Mouse (Mus musculus) heart, embryonic 10.5 days (tissue): ENCODE results near the gene Hoxa7. TPM values are rescaled to one million over a fixed set of nuclear protein-coding genes. Genes with fewer than 3 reads are reported as not detected.

Experiments used
- DNase-seq: peaks from one replicate; pipeline ENCODE4 v3.0.0-alpha.2; 2017; ENCODE audit warnings: low spot score
- H3K27ac ChIP-seq: fragments of 300-500 bp; sonication (generic); 2 replicates; pipeline ENCODE4 v1.5.1; 2016; ENCODE audit warnings: mild to moderate bottlenecking
- H3K27me3 ChIP-seq: fragments of 300-500 bp; sonication (generic); 2 replicates; pipeline ENCODE4 v1.6.1; 2016; ENCODE audit warnings: mild to moderate bottlenecking; ENCODE audit not compliant: poor library complexity, insufficient read depth, severe bottlenecking
- H3K36me3 ChIP-seq: fragments of 300-500 bp; sonication (generic); 2 replicates; pipeline ENCODE4 v1.6.1; 2016; ENCODE audit warnings: mild to moderate bottlenecking, moderate library complexity
- H3K4me1 ChIP-seq: fragments of 300-500 bp; sonication (generic); 2 replicates; pipeline ENCODE4 v1.6.1; 2016; ENCODE audit warnings: mild to moderate bottlenecking
- H3K4me3 ChIP-seq: fragments of 300-500 bp; sonication (generic); 2 replicates; pipeline ENCODE4 v1.5.1; 2016; ENCODE audit warnings: mild to moderate bottlenecking, moderate library complexity
- H3K9me3 ChIP-seq: fragments of 300-500 bp; sonication (generic); 2 replicates; pipeline ENCODE4 v1.6.1; 2016; ENCODE audit warnings: mild to moderate bottlenecking, moderate library complexity
- WGBS: fragments of 180-500 bp; shearing (Covaris S2); methylation state at CpG from one replicate; pipeline ENCODE4 v1.1.7; 2016; 5-methylcytosine and 5-hydroxymethylcytosine counted together
- polyA plus RNA-seq: library from polyadenylated mRNA; unstranded; fragments of >200 nt; fragmentation: Nextera tagmentation; extraction: Ambion mirVana; gene quantifications from 2 replicates; pipeline ENCODE4 v1.2.1, GENCODE M21; 2016

The Hoxa7 gene
- polyA plus RNA-seq, 1 experiment from 2014 or later: 2.5 TPM

DNA sequence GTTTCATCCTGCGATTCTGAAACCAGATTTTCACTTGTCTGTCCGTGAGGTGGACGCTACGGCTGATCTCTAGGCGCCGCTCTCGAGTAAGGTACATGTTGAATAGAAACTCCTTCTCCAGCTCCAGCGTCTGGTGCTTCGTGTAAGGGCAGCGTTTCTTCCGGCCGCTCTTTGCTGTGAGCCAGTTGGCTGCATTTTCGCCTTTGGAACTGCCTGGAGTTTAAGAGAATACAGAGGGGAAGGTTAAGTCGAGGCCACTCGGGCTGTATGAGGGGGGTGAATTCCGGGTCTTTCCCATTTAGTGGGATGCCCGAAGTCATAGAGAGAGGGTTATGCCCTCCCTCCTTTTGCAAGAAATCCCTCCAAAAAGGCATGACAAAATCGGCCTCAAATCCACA is 10.9 kb upstream of the Hoxa7 start:
- no peaks in the 10 kb centered on the region for H3K9me3 ChIP-seq
- H3K36me3 ChIP-seq: no peaks in the 10 kb centered on the region
- H3K4me1 ChIP-seq: peaks cover 20% of the 10 kb centered on the region
- H3K27ac ChIP-seq: no peak overlapping the region
- peaks cover 99% of the 10 kb centered on the region for H3K27me3 ChIP-seq
- no peak for DNase-seq
- WGBS: under 1% methylated on average over 18 of the region's 18 CpGs
- H3K4me3 ChIP-seq: 0 out of 2 replicates have a peak overlapping the region, but pooled peaks have one; percentile 16

DNA sequence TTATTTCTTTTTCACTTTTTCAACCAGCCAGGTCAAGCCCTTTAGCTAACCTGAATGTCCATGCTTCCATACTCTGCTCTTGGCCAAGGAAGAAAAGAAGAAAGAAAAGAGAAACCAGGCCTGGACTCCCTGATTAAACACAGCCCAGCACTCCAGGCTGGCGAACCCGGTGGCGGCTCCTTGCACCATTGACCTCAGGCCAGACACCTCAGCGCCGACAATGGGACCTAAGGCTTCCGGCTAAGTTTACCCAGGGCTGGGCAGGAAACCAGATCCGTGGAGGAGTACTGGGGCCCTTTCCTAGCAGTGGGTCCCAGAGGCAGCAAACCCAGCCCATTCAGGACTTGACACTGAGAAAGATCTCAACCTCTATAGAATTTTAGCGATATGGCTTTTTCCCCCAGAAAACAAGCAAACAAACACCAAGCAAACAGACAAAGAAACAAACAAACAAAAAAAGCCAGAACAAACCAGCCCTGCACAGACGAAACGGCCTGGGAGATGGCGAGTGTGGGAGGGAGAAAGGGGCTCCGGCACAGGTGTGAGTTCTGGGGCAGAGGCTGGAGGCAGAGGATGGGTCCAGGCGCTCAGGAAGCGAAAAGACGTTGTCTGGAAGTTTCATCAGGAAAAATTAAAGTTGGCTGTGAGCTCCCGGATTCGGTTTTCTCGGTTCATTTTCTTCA is 10.4 kb upstream of the Hoxa7 start:
- WGBS: 1% methylated on average over 18 of the region's 18 CpGs
- Histone ChIP-seq H3K36me3 (no peaks in the 10 kb centered on the region), H3K9me3 (no peaks in the 10 kb centered on the region), H3K4me1 (peaks cover 20% of the 10 kb centered on the region), H3K27me3 (peaks cover 99% of the 10 kb centered on the region), H3K27ac (no peak overlapping the region), H3K4me3 (0 out of 2 replicates have a peak overlapping the region, but pooled peaks have one; percentile 0)
- no peak for DNase-seq

DNA sequence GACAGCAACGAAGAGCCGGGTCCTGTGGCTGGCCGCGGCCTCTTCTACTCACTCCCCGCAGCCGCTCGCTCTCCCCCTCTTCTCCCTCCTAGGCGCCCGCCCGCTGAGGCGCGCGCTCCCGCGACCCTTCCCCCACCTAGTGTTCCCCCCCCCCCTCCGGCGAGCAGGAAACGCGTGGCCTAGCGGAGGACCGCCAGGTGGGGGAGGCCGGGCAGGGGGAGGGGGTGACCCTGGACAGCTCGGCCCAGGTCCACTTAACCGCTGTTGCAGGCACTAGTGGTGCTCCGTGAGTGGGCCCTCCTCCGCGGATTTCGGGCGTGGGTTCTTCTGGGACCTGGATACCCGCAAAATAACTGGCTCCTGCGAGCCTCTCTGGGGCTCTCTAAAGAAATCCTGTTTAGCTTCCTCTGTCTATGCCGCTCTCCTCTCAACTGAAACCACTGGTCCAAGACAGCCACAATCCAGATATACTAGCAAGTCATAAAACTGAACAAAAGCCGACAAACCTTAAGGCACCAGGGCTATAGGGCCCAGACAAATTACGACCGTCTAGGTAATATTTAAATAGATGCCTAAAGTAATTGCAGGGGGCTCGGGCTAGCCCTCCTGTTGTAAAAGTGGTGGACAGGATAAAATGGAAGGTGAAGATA is 9.0 kb upstream of the Hoxa7 start, which contains the start of gene Hoxa9:
Gene Hoxa9, minus strand, starts transcription at position 574 of the 650 bp plus-strand sequence.
- Histone ChIP-seq H3K36me3 (no peaks in the 10 kb centered on the region), H3K9me3 (no peaks in the 10 kb centered on the region), H3K27me3 (peaks cover 99% of the 10 kb centered on the region), H3K4me3 (peak within 1 kb of the TSS; percentile 34), H3K27ac (no peak within 1 kb of the TSS), H3K4me1 (peaks cover 25% of the 10 kb centered on the region)
- 2% methylated on average over 34 of the region's 36 CpGs for WGBS
- DNase-seq: no peak

DNA sequence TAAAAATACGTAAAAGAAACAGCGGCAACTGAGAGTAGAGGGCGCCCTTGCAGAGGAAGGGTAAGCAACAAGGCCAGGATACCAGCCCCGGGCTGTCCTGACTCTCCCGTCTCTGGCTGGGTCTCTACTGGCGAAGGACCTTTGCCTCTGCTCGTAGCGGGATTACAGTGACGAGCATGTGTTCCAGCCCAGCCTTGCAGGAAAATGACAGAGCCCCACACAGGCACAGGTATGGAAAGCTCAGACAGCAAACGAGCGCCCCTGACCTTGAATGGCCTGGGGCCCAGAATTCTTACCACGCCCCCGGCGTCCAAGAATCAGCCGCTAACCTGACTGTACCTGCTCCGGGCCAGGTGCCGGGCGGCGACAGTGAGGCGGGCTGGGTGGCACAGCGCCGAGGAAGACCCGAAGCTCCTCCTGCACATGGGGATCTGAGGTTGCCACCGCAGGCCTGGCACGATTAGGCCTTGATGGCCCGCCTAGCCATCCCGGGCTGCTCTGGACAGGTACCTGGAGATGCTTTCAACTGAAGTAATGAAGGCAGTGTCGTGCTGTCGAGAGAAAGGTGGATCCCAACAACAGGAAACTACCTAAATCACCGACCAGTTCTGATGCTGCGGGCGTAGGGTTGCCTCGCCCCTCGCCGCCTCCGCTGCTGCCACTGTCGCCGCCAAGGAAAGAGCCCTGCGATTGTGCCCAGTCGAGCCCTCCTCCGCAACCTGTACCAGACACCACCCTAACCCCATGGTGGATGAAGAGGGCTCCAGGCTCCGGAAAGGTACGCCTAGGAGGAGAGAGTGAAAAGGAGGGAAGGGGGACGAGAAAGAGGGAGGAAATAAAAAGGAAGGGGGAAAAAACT is 8.1 kb upstream of the Hoxa7 start:
- DNase-seq: no peak
- Histone ChIP-seq H3K4me1 (peaks cover 26% of the 10 kb centered on the region), H3K4me3 (peak overlapping the region; percentile 34; the same call in 1 of the 2 replicates), H3K27ac (no peak overlapping the region), H3K36me3 (no peaks in the 10 kb centered on the region), H3K9me3 (no peaks in the 10 kb centered on the region), H3K27me3 (peaks cover 99% of the 10 kb centered on the region)
- 1% methylated on average over 44 of the region's 44 CpGs for WGBS

DNA sequence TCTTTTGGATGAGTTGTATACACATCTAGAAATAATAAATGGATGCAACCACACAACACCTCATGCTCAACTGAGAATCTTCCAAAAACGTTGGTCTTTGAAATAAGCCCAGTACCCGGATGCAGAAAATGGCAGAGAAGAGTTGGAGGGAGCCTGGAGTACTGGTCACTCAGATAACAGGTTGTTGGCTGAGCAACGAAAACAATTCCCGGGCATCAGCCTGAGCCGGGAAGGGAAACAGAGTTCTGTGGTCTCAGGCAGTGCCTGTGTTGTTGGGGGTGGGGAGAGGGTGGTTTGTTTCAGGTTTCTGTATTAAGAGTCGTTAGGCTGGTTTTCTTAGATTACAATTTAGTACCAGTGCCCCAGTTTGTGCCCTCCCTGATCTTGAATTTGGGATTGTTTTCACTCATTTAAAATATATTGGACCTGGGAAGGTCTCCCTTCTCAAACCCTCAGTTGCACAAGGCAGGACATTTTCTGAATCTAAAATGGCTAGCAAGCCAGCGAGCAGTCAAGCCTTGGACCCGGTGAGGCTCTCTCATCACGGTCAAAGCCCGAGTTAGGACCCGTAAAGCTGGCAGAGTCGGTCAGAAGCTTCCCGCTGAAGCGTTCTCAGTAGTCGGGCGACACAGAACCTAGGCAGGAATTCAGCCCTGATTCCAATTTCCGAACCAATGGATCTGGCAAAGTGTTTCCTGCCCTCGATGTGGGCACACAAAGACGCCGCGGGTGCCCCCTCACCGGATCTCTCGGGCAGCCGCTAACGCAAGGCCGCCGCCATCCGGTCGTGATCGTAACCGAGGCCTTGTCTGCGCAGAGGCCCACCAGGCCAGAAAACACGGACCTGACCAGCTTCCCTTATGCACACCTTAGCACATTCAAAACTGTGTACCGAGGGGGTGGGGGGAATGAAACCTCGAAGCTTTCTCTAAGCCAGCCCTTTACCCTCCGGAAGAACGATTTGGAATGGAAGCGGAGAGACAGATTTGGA is 7.1 kb upstream of the Hoxa7 start:
- whole genome bisulfite sequencing: 1% methylated on average over 38 of the region's 38 CpGs
- Histone ChIP-seq H3K36me3 (no peaks in the 10 kb centered on the region), H3K27me3 (peaks cover 99% of the 10 kb centered on the region), H3K27ac (no peak overlapping the region), H3K4me3 (0 out of 2 replicates have a peak overlapping the region, but pooled peaks have one; percentile 15), H3K9me3 (no peaks in the 10 kb centered on the region), H3K4me1 (peaks cover 18% of the 10 kb centered on the region)
- DNase-seq: no peak

DNA sequence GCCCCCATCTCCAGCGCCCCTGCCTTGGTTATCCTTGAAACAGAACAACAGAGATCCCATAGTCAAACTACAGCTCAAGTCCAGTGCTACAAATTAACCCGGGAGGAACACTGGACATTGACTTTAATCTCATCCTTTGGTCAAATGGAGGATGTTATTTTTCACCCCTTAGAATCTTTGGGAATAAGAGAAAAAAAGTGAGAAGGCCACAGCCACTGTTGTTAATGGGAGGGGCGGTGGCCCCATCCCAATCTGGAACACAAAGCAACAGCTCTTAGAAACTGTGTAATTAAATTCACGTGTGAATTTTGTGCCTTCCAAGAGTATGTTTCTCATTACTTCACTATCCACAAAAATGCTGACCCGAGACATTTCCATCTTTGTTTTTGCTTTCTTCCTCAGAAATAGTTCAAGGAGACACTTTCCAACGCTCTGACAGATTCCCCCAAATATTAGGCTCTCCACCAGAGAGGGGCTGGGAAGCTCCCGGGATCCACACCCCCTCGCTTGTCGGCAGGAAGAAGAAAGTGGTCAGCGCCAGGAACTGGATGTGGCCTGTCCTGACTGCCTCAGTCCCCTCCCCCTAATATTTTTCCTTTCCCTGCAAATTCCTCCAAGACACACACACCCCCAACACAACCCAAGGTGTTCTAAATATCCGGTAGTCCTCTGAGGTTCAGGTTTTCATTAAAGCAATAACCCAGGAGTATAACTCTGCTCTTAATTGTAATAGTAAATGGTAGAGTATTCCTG is 6.0 kb upstream of the Hoxa7 start:
- Histone ChIP-seq H3K4me1 (peaks cover 14% of the 10 kb centered on the region), H3K9me3 (no peaks in the 10 kb centered on the region), H3K27me3 (peaks cover 99% of the 10 kb centered on the region), H3K36me3 (no peaks in the 10 kb centered on the region), H3K27ac (no peak overlapping the region), H3K4me3 (no peak overlapping the region)
- 4% methylated on average over 11 of the region's 11 CpGs for whole genome bisulfite sequencing
- no peak for DNase-seq

DNA sequence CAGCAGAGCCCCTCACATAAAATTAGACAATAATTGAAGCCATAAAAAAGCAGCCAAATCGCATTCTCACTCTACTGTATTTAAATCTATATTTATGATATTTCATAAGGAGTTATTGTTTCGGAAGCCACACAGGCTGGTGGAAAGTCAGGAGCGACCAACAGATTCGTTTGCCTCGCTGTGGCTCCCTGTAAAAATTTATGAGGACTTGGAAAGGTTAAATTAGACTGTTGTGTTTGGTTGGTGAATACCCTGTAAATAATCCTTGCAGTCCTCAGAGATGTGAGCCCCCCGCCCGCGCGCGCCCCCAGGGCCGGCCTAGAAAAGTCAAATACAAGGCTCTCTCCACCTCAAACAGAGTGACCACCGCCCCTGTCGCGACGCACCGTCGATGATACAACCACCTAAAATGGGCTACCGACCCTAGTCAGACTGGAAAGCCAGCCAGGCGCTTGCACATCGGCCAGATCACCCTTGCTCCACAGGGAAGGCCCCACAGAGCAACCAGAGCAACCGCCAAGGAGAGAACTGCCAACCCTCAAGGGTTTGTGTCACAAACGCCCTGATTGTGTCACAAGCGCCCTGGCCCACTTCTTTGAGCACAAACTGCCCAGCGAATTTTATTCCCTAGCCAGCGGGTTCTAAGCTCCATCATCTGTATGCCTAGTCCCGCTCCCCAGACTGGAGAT is 5.1 kb upstream of the Hoxa7 start:
- Histone ChIP-seq H3K27me3 (peaks cover 99% of the 10 kb centered on the region), H3K4me3 (no peak overlapping the region), H3K4me1 (peaks cover 19% of the 10 kb centered on the region), H3K27ac (no peak overlapping the region), H3K36me3 (no peaks in the 10 kb centered on the region), H3K9me3 (no peaks in the 10 kb centered on the region)
- DNase-seq: no peak
- 4% methylated on average over 26 of the region's 26 CpGs for WGBS

DNA sequence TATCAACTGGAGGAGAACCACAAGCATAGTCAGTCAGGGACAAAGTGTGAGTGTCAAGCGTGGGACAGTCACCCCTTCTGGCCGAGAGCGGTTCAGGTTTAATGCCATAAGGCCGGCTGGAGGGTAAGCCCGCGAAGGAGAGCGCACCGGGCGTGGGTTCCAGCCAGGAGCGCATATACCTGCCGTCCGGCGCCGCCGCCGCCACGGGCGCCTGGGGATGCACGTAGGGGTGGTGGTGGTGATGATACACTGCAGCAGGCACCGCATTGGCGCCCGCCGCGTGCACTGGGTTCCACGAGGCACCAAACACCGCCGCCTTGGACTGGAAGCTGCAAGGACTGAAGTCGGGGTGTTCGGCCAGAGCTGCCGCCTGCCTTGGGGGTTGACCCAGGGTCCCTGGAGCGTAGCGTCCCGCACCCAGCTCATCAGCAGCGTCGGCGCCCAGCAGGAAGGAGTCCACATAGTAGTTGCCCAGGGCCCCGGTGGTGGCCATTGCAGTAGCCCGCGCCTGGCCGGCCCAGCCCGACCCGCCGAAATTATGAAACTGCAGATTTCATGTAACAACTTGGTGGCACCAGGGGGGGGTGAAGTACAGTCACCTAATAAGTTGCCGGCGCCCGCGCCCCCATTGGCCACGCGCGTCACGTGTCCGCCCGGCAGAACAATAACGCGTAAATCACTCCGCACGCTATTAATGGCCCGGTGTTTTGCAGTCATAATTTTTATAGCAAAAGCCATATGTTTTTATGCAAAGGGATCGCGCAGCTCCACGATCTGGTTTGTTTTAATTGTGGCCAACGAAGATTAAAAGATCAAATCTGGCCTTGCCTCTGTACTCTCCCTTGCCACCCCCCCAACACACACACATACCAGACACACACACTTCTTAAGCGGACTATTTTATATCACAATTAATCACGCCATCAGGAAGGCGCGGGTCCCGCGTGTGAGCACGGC is 4.2 kb upstream of the Hoxa7 start:
- 2% methylated on average over 69 of the region's 69 CpGs for WGBS
- H3K27me3 ChIP-seq: peaks cover 100% of the 10 kb centered on the region
- H3K4me3 ChIP-seq: peak overlapping the region; percentile 31; the same call in 1 of the 2 replicates
- no peaks in the 10 kb centered on the region for H3K9me3 ChIP-seq
- H3K4me1 ChIP-seq: peaks cover 25% of the 10 kb centered on the region
- H3K36me3 ChIP-seq: no peaks in the 10 kb centered on the region
- no peak for DNase-seq
- H3K27ac ChIP-seq: no peak overlapping the region

DNA sequence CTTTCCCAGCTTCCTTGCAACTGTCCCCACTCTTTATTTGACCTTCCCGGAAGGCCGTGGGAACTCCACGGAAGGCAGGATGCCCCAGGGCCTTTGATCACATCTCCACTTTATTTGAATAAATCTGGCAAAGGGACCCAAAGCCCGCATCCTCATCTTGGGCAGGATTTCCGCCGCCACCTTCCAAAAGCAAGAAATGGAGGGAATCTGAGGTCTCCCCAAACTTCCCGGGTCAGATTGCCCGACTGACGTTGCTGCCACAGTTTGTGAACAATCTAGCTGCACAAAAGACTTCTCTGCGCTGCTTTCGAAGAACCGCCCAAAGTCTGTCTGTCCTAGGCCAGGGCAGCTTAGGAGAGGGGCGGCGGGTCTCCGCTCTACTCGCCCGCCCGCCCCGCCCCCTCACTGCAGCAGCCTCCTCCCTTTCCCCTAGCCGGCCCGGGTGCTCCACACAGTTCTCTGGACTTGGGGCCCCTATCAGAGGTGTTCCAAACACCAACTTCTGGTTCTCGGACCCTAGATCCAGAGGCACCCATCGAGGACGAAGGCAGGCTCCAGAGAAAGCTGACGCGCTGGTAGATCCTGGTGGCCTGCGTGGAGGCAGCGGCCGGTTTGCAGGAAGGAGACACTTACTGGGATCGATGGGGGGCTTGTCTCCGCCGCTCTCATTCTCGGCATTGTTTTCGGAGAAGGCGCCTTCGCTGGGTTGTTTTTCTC is 3.4 kb upstream of the Hoxa7 start:
- H3K4me3 ChIP-seq: peak overlapping the region; percentile 31
- H3K36me3 ChIP-seq: no peaks in the 10 kb centered on the region
- no peak overlapping the region for H3K27ac ChIP-seq
- H3K27me3 ChIP-seq: peaks cover 100% of the 10 kb centered on the region
- H3K4me1 ChIP-seq: peaks cover 21% of the 10 kb centered on the region
- 1% methylated on average over 32 of the region's 36 CpGs for WGBS
- no peak for DNase-seq
- H3K9me3 ChIP-seq: no peaks in the 10 kb centered on the region
